Mouse (Mus musculus) lung, adult 2 months (tissue): ENCODE results near the gene Lpo. TPM values are rescaled to one million over a fixed set of nuclear protein-coding genes. Genes with fewer than 3 reads are reported as not detected.

Source experiments
- DNase-seq: peaks from one replicate; pipeline ENCODE4 v3.0.0; 2022
- H3K4me1 ChIP-seq: fragments of 200-500 bp; 2 replicates; pipeline ENCODE4 v1.6.1; 2011; ENCODE audit warnings: low read length; ENCODE audit not compliant: control insufficient read depth, insufficient read depth
- H3K4me3 ChIP-seq: fragments of 200-500 bp; replicated peaks from 2 replicates; pipeline ENCODE3; 2011; ENCODE audit warnings: low read depth, mild to moderate bottlenecking, control low read depth, low read length; ENCODE audit errors: extremely low read depth
- CTCF ChIP-seq: fragments of 200-500 bp; IDR thresholded peaks from 2 replicates; pipeline ENCODE4 v1.5.1; 2011; ENCODE audit warnings: mild to moderate bottlenecking, low read length, control low read depth; ENCODE audit not compliant: insufficient read depth
- POLR2A ChIP-seq: fragments of 200-500 bp; IDR thresholded peaks from 2 replicates; pipeline ENCODE4 v1.6.1; 2011; ENCODE audit warnings: low read depth, mild to moderate bottlenecking, control low read depth, low read length, borderline replicate concordance; ENCODE audit errors: extremely low read depth
- WGBS: fragments of 180-500 bp; shearing (Covaris S2); methylation state at CpG from one replicate; pipeline ENCODE4 v1.1.7; 2018; 5-methylcytosine and 5-hydroxymethylcytosine counted together
- polyA plus RNA-seq: library from polyadenylated mRNA; depleted of rRNA; stranded (reverse); fragments of >200 nt; gene quantifications from 2 replicates; pipeline ENCODE4 v1.2.3, GENCODE M21; 2012

Gene Lpo
- polyA plus RNA-seq, 1 experiment = not detected

DNA sequence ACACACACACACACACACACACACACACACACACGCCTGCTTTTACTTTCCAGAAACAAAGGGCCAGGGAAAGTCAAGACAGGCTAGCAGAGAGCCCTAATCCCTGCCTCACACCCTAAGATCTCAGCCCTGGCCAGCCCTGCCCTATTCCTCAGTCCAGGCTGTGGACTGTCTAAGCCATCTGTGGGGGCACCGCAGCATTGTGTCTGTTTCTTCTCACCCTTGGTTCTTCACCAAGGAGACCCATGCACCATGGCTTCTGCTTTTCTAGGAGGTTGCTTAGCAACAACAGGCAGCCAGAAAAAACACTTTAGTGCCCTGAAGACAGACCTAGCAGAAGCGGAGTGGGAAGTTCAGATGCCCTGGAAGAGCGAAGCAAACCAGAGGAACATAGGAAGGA is 16.7 kb downstream of the Lpo start:
- no peak for DNase-seq
- WGBS = 47% methylated on average over 4 of the region's 4 CpGs

DNA sequence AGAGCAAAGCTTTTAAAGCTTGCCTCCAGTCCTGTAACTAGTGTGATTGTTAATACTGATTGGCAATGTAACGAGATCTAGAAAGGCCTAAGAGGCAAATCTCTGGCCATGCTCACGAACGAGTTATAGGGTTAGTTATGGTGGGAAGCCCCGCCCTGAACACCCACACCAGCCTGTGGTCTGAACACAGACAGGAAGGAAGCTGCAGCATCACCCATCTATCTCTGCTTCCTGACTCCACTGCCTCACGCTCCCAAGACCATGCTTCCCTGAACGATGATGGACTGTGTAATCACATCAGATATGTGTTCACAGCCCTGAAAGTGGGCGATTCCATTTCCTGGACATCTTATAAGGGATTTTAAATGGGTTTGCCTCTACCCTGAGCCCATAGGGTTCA is 19.9 kb downstream of the Lpo start:
- WGBS = 48% methylated on average over 7 of the region's 7 CpGs
- no peaks in the 10 kb centered on the region for H3K4me1 ChIP-seq
- no peak overlapping the region for H3K4me3 ChIP-seq
- no peak for DNase-seq
- TF ChIP-seq POLR2A = no peak

More for the DNA sequence above, 16.7 kb downstream of the Lpo start:
- H3K4me1 ChIP-seq = no peaks in the 10 kb centered on the region
- no peak for TF ChIP-seq CTCF
- no peak for TF ChIP-seq POLR2A
- H3K4me3 ChIP-seq = no peak overlapping the region

DNA sequence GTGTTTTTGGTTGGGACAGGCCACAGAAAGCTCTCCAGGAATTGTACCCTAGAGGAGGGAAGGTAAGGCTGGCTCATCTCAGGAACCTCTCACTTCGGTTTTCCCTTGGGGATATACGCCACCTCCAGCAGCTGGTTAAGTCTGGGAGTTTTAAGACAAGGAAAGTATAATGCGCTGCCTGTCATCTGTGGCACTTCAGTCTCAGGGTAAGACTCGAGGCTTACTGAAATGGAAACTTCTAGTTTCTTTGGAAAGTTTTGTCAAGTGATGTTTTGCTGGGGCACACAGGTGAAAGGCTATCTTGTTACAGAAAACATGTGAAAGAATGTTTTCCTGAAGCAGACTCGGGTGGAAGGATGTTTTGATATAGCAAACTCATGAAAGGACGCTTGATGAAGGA is 20.7 kb downstream of the Lpo start:
- no peaks in the 10 kb centered on the region for H3K4me1 ChIP-seq
- no peak for DNase-seq
- WGBS = 75% methylated on average over 6 of the region's 6 CpGs
- TF ChIP-seq CTCF (no peak), POLR2A (no peak)
- H3K4me3 ChIP-seq = no peak overlapping the region

DNA sequence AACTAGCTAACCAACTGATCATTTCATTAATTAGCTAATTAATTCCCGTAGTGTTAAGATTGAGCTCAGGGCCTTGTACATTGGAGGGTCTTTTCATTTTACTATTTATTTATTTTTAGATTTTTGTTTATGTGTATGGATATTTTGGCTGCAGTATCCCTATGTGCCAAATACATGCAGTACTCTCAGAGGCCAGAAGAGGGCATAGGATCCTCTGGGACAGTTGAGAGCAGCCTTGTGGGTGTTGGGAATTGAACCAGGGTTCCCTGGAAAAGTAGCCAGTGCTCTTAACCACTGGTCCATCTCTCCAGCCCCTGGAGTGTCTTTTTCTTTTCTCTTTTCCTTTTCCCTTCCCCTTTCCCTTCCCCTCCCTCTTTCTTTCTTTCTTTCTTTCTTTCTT is 22.6 kb downstream of the Lpo start:
- TF ChIP-seq CTCF (peak; percentile 26; the same call in 1 of the 2 replicates), POLR2A (no peak)
- no peak for DNase-seq
- Histone ChIP-seq H3K4me1 (no peaks in the 10 kb centered on the region), H3K4me3 (no peak overlapping the region)
- 76% methylated on average over 1 of the region's 1 CpGs for WGBS

- 57% methylated on average over 14 of the region's 14 CpGs for WGBS
- no peaks in the 10 kb centered on the region for H3K4me1 ChIP-seq
- peak; percentile 40; the same call in 1 of the 2 replicates for TF ChIP-seq CTCF
- TF ChIP-seq POLR2A = no peak
- H3K4me3 ChIP-seq = no peak overlapping the region
- DNase-seq = no peak
Observed at GRCm38 (mm10) chr11:87802621-87803020, 25.5 kb downstream of the Lpo start.

- Histone ChIP-seq H3K4me3 (no peak overlapping the region), H3K4me1 (no peaks in the 10 kb centered on the region)
- TF ChIP-seq POLR2A (no peak), CTCF (no peak)
- no peak for DNase-seq
- WGBS = 75% methylated on average over 22 of the region's 22 CpGs
Observed at GRCm38 (mm10) chr11:87801711-87802275, 26.3 kb downstream of the Lpo start.

DNA sequence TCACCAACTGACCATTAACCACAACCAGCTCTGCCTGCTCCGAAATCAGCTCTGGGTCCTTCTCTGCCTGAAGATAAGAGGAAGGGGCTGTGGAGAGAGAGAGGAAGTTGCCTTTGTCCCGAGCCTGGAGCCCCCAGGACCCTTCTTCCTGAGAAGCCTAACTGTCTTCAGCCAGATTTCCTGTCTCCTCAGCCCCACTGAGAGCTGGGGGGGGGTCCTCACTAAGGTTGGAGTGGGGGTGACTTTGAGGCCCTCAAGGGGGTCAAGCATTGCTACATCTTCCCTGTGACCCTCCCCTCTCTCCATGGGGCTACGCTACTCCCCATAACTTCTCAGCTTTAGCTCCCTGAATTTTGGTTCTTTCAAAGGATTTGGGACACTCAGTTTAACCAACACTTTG is 34.6 kb downstream of the Lpo start, which contains the start of gene Mpo:
Gene Mpo, plus strand, starts transcription at position 122 of the 400 bp plus-strand sequence.
- no peaks in the 10 kb centered on the region for H3K4me1 ChIP-seq
- DNase-seq = no peak
- TF ChIP-seq POLR2A (no peak), CTCF (no peak)
- H3K4me3 ChIP-seq = no peak within 1 kb of the TSS
- WGBS = 27% methylated on average over 3 of the region's 3 CpGs

- no peaks in the 10 kb centered on the region for H3K4me1 ChIP-seq
- no peak for TF ChIP-seq CTCF
- WGBS = 80% methylated on average over 6 of the region's 6 CpGs
- DNase-seq = no peak
- no peak overlapping the region for H3K4me3 ChIP-seq
Observed at GRCm38 (mm10) chr11:87790088-87790487, 38.0 kb downstream of the Lpo start.

DNA sequence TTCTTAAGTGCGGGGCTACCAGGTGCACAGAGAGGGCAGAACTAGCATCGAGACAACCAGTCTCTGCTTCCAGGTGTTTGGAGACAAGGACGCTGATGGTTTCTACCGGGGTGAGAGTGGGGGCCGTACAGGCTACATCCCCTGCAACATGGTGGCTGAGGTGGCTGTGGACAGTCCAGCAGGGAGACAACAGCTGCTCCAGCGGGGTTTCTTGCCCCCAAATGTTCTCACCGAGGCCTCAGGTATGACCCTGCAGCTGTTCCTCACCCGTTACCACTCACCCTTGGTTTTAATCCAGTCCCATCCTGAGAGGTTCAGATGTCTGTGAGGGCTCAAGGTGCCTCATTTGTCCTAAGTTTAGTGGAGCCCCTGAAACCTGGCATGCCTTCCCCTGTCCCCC is 48.0 kb downstream of the Lpo start:
- TF ChIP-seq POLR2A = no peak
- TF ChIP-seq CTCF = no peak
- H3K4me3 ChIP-seq = no peak overlapping the region
- no peaks in the 10 kb centered on the region for H3K4me1 ChIP-seq
- no peak for DNase-seq
- 80% methylated on average over 8 of the region's 8 CpGs for WGBS

- no peak for DNase-seq
- no peak overlapping the region for H3K4me3 ChIP-seq
- TF ChIP-seq CTCF (no peak), POLR2A (no peak)
- H3K4me1 ChIP-seq = no peaks in the 10 kb centered on the region
- 76% methylated on average over 4 of the region's 4 CpGs for WGBS
Observed at GRCm38 (mm10) chr11:87779392-87779791, 48.7 kb downstream of the Lpo start.

DNA sequence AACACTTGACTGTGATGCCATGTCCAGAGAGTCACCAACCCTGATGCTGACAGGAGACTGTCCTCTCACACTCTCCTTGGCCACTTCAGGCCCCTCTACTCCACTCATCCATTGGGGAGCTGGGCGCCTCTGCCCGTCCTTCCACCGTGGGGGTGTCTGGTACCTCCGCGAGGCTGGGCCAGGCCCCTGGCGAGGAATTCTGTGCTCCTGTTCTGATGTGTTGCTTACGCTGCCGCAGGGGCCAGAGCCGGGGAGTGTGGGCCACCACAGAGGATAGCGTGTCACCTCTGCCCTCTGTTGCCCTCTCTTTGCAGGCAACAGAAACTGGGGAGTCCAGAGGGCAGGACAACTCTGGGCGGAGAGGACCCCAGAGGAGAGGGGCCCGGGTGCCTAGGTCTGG is 49.2 kb downstream of the Lpo start:
- no peak overlapping the region for H3K4me3 ChIP-seq
- 43% methylated on average over 12 of the region's 12 CpGs for WGBS

More for the DNA sequence above, 49.2 kb downstream of the Lpo start:
- TF ChIP-seq POLR2A (no peak), CTCF (no peak)
- no peak for DNase-seq
- no peaks in the 10 kb centered on the region for H3K4me1 ChIP-seq
